Mouse (Mus musculus): ENCODE data around the gene Olfr976. TPM values are rescaled to one million over a fixed set of nuclear protein-coding genes. Genes with fewer than 3 reads are reported as not detected.
"Not testable (repeated sequence)": the region's sequence is repeated elsewhere in the genome, so short reads cannot be mapped to it uniquely, and the experiment has no call there.

The Olfr976 gene
- polyA plus RNA-seq (2014; fragmentation: Nextera tagmentation; extraction: Ambion mirVana), result not detected in 2 replicates

DNA sequence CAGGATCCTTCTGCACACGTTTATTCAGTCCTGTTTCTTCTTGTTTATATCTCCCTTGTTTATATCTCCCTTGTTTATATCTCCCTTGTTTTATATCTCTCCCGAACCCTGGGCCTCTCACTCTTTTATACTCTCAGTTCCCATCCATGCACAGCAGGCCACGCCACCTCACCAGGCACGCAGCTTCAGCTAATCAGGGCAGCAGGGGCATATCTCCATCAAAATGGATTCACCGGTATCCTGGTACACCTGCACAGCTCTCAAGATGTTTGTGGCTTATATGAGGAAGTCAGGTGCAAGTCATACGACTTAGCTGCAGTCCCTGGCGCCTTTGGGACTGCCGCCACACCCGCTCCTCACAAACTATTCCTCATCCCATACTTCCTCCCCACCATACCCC is at the start of gene Olfr976:
Olfr976 (minus strand) TSS at position 101 of the 400 bp plus-strand sequence.
- ATAC-seq (ENCODE audit: insufficient read depth); H3K27me3 ChIP-seq (ENCODE audit: insufficient read depth, low read length); H3K4me2 ChIP-seq; H3K9ac ChIP-seq; H3K4me1 ChIP-seq (ENCODE audit: insufficient read depth); H3K27ac ChIP-seq (ENCODE audit: low read depth); H3K36me3 ChIP-seq (ENCODE audit: insufficient read depth); DNase-seq; H3K9me3 ChIP-seq (ENCODE audit: low read depth, low read length); H3K4me3 ChIP-seq (ENCODE audit: low read depth, low read length): not testable (repeated sequence)
- 87% methylated on average over 6 of the region's 9 CpGs for WGBS

DNA sequence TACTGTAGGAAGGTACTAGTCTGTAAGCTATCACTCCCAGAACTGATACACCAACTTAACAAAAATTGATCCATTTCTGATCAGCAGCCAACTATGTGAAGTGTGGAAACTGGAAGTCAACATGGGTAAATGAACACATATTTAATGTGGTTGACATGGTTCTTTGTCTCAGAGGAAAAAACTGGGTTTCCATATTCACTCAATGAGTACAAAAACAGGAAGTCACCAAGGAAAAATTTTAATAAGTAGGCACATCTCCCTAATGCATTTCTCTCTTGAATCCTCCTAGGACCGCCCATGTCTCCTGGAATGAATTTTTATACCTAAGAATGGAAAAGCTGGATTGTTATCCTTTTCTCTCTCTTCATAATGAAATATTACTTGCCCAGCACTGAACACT is 48.5 kb upstream of the Olfr976 start, which contains the start of gene Olfr980:
Olfr980 (minus strand) TSS at position 101 of the 400 bp plus-strand sequence.
- H3K9ac ChIP-seq, result no peak within 1 kb of the TSS
- no peaks in the 10 kb centered on the region for H3K36me3 ChIP-seq (ENCODE audit: insufficient read depth)
- TF ChIP-seq CTCF (IDR thresholded peaks at IDR 0.05; ENCODE audit: low read depth), result no peak
- no peaks in the 10 kb centered on the region for H3K4me1 ChIP-seq (ENCODE audit: insufficient read depth)
- H3K4me2 ChIP-seq, result no peak within 1 kb of the TSS
- no peaks in the 10 kb centered on the region for H3K27me3 ChIP-seq (ENCODE audit: insufficient read depth, low read length)
- ATAC-seq (ENCODE audit: insufficient read depth) (no peak), DNase-seq (no peak)
- WGBS, result 72% methylated on average over 1 of the region's 1 CpGs
- H3K4me3 ChIP-seq (ENCODE audit: low read depth, low read length), result no peak within 1 kb of the TSS
- H3K9me3 ChIP-seq (ENCODE audit: low read depth, low read length), result no peaks in the 10 kb centered on the region
- H3K27ac ChIP-seq (ENCODE audit: low read depth), result no peak within 1 kb of the TSS

DNA sequence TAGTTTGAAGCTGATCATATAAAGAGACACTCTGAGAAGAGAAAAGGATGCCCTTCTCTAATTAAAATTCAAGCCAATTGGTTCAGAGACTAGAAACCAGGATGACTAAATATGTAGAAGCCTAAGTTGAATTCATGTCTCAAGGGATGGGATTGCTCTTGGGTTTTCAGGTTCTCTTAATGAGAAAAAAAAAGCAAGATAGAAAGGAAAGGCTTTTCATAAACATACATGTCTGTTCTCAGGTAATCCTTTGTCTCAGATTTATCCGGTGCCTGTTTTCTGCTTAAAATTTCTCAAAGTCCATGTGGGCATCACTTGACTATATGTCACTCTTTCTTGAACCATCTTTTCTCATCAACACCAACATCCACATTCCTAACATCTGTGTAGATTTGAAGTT is 42.4 kb upstream of the Olfr976 start, which contains the start of gene Olfr979:
Olfr979 (minus strand) TSS at position 101 of the 400 bp plus-strand sequence.
- Histone ChIP-seq H3K36me3 (ENCODE audit: insufficient read depth) (no peaks in the 10 kb centered on the region), H3K27ac (ENCODE audit: low read depth) (no peak within 1 kb of the TSS), H3K9ac (no peak within 1 kb of the TSS), H3K4me3 (ENCODE audit: low read depth, low read length) (no peak within 1 kb of the TSS), H3K4me2 (no peak within 1 kb of the TSS), H3K9me3 (ENCODE audit: low read depth, low read length) (no peaks in the 10 kb centered on the region), H3K27me3 (ENCODE audit: insufficient read depth, low read length) (no peaks in the 10 kb centered on the region), H3K4me1 (ENCODE audit: insufficient read depth) (no peaks in the 10 kb centered on the region)
- ATAC-seq (ENCODE audit: insufficient read depth) (no peak), DNase-seq (no peak)
- 89% methylated on average over 1 of the region's 1 CpGs for WGBS
- no peak for TF ChIP-seq CTCF (IDR thresholded peaks at IDR 0.05; ENCODE audit: low read depth)

DNA sequence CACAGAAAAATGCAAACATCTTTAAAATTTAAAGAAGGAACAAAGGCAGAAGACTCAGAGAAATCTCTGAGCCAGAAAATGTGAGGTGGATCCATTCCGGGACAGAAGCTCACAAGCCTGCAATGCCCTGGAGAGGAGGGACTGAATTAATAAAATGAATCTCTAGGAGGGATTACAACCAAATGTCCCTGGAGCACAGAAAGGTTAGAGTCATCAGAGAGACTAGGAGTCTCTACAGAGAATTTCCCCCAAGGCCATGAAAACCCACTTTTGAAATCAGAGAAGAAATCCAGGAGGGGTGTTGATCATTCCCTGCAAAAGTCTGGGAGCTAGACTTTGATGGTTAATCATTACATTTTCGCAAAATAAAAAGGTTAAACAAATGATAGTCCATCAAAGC is 30.9 kb upstream of the Olfr976 start, which contains the start of gene Olfr978:
Olfr978 (plus strand) TSS at position 301 of the 400 bp plus-strand sequence.
- Histone ChIP-seq H3K4me1 (ENCODE audit: insufficient read depth) (no peaks in the 10 kb centered on the region), H3K9ac (no peak within 1 kb of the TSS), H3K27ac (ENCODE audit: low read depth) (no peak within 1 kb of the TSS), H3K4me2 (no peak within 1 kb of the TSS), H3K9me3 (ENCODE audit: low read depth, low read length) (no peaks in the 10 kb centered on the region), H3K36me3 (ENCODE audit: insufficient read depth) (no peaks in the 10 kb centered on the region), H3K4me3 (ENCODE audit: low read depth, low read length) (no peak within 1 kb of the TSS), H3K27me3 (ENCODE audit: insufficient read depth, low read length) (no peaks in the 10 kb centered on the region)
- TF ChIP-seq CTCF (IDR thresholded peaks at IDR 0.05; ENCODE audit: low read depth), result no peak
- ATAC-seq (ENCODE audit: insufficient read depth) (no peak), DNase-seq (no peak)
- WGBS, result 79% methylated on average over 2 of the region's 2 CpGs

DNA sequence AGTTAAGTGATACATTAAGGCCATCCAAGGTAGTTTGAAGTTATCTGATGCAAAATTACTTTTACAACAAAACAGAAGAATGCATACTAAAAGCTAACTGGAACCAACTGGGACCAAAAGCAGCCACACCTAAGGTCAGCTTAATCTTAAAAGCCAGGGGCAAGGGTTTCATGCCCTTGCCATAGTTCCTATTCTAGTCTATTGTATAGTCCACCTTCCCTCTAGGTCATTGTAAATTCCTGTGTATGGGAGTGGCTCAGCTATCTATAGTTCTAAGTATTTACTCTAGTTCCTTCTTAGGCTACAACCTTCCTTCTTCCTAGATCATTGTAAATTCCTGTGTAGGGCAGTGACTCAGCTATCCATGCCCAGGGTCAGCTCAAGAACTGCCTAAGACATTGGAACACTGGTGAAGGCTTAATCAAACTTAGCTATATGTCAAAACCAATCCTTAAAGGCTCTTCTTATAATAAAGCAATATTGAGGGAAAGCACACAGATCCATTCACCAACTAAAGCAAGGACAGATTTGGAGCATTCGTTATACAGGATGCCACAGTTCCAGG is 15.7 kb upstream of the Olfr976 start:
- not testable (repeated sequence) for H3K4me2 ChIP-seq; H3K27ac ChIP-seq (ENCODE audit: low read depth); H3K27me3 ChIP-seq (ENCODE audit: insufficient read depth, low read length); H3K9me3 ChIP-seq (ENCODE audit: low read depth, low read length); H3K36me3 ChIP-seq (ENCODE audit: insufficient read depth); H3K4me3 ChIP-seq (ENCODE audit: low read depth, low read length); H3K9ac ChIP-seq; ATAC-seq (ENCODE audit: insufficient read depth); DNase-seq; H3K4me1 ChIP-seq (ENCODE audit: insufficient read depth)
- 81% methylated on average over 1 of the region's 1 CpGs for WGBS

DNA sequence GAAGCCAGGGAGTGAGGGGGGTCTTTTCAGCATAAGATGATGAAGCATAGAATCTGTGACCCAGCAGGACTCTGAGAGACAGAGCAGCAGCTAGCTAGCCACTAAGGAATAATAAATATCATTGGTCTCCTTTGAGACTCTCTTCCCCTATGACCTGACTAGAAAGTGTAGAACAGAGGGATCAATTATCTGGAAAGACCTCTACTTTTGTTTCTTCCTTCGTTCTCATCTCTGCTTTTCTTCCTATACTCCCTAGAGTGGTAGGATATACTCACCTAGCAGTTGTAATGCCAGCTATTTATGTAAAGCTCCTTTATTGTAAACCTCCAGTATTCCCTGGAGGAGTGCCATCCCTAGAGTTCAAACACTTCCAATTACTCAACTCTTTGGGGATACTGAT is 9.0 kb downstream of the Olfr976 start, which contains the start of gene Olfr975:
Olfr975 (minus strand) TSS at position 101 of the 400 bp plus-strand sequence.
- 52% methylated on average over 1 of the region's 1 CpGs for WGBS
- Histone ChIP-seq H3K9ac (no peak within 1 kb of the TSS), H3K36me3 (ENCODE audit: insufficient read depth) (no peaks in the 10 kb centered on the region), H3K27ac (ENCODE audit: low read depth) (no peak within 1 kb of the TSS), H3K9me3 (ENCODE audit: low read depth, low read length) (no peaks in the 10 kb centered on the region), H3K4me1 (ENCODE audit: insufficient read depth) (no peaks in the 10 kb centered on the region), H3K4me2 (no peak within 1 kb of the TSS), H3K4me3 (ENCODE audit: low read depth, low read length) (no peak within 1 kb of the TSS), H3K27me3 (ENCODE audit: insufficient read depth, low read length) (no peaks in the 10 kb centered on the region)
- no peak for TF ChIP-seq CTCF (IDR thresholded peaks at IDR 0.05; ENCODE audit: low read depth)
- ATAC-seq (ENCODE audit: insufficient read depth), result no peak
- DNase-seq, result no peak

DNA sequence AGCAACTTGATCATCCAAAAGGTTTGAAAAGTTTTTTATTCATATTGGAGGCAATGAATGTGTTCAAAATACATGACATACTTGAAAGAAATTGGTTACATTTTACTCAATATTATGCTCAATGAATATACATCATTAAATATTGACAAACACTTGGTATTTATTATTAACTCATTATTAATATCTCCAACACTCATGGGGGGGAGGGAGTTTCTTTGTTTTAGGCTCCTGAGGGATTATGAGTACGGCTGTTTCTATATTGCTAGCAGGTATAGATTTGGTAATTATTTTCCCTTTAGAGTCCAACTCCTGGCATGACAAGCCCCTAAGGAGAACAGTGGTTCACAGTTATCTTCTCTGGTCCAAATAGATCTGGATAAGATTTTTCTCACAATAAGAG is 23.7 kb downstream of the Olfr976 start, which contains the start of gene Olfr974:
Olfr974 (plus strand) TSS at position 301 of the 400 bp plus-strand sequence.
- Histone ChIP-seq H3K36me3 (ENCODE audit: insufficient read depth) (no peaks in the 10 kb centered on the region), H3K9me3 (ENCODE audit: low read depth, low read length) (no peaks in the 10 kb centered on the region; the same call in 1 of the 2 replicates), H3K27me3 (ENCODE audit: insufficient read depth, low read length) (no peaks in the 10 kb centered on the region), H3K4me2 (no peak within 1 kb of the TSS), H3K4me3 (ENCODE audit: low read depth, low read length) (no peak within 1 kb of the TSS), H3K4me1 (ENCODE audit: insufficient read depth) (no peaks in the 10 kb centered on the region), H3K9ac (no peak within 1 kb of the TSS), H3K27ac (ENCODE audit: low read depth) (no peak within 1 kb of the TSS)
- WGBS, result 81% methylated on average over 1 of the region's 1 CpGs
- ATAC-seq (ENCODE audit: insufficient read depth) (no peak), DNase-seq (no peak)
- no peak for TF ChIP-seq CTCF (IDR thresholded peaks at IDR 0.05; ENCODE audit: low read depth)

DNA sequence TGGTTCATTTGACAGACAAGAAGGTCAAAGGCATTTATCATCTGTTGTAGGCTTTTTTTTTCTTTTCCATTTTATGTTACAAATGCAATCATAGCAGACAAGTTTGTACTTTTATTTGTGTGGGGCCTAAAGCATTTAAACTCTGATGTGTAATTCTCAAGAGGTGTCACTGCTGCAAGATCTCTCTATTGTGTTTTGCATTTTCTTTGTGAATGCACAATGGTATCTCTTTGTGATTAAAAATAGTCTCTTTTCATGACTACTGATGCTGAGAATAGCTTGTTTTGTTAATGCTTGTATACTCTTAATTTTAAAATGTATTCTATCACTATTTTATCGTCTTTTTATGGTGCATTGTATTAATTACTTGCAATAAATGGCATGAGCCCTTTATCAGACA is 32.1 kb downstream of the Olfr976 start:
- not testable (repeated sequence) for H3K9me3 ChIP-seq (ENCODE audit: low read depth, low read length); H3K27ac ChIP-seq (ENCODE audit: low read depth); H3K4me1 ChIP-seq (ENCODE audit: insufficient read depth); H3K9ac ChIP-seq; H3K4me2 ChIP-seq; ATAC-seq (ENCODE audit: insufficient read depth); H3K27me3 ChIP-seq (ENCODE audit: insufficient read depth, low read length); H3K36me3 ChIP-seq (ENCODE audit: insufficient read depth); DNase-seq; H3K4me3 ChIP-seq (ENCODE audit: low read depth, low read length)
- 58% methylated on average over 1 of the region's 1 CpGs for WGBS

DNA sequence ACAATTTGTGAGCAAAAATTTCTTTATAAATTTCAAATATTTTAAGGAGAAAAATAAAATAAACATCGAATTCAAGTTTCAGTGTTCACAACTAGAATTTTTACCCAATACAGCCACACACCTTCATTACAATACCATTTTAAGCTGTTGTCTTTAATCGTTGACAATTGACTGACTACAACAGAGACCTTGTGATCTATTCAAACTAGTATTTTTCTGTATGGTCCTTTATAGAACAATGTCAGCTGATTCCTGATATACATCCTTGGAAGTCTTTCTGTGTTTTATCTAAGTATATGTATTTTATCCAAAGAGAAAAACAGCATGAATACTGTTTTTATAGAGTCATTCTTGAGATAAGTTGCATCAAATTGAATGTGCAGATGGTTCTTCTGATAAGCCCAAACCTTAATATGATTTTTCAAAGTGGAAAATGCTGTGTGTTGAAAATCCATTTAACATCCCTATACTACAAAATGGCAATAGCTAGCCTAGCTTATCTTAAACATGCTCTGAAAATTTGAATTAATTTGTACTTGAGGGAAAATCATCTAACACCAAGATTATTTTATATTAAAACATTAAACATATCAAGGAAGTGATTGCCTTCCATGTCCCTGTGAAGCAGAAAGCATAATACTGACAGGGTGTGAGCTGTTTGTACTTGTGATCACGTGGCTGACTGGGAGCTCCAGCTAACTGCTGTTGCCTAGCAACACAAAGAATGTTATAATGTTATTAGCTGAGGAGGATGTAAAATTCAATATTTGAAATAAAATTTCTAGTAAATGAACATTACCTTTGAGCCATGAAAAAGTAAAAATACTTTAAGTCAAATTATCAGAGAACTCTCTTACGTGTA is 32.7 kb downstream of the Olfr976 start:
- ATAC-seq (ENCODE audit: insufficient read depth), result not testable (repeated sequence)

More for the DNA sequence above, 32.7 kb downstream of the Olfr976 start:
- H3K36me3 ChIP-seq (ENCODE audit: insufficient read depth); H3K4me1 ChIP-seq (ENCODE audit: insufficient read depth); H3K9me3 ChIP-seq (ENCODE audit: low read depth, low read length); H3K4me3 ChIP-seq (ENCODE audit: low read depth, low read length); H3K27ac ChIP-seq (ENCODE audit: low read depth); DNase-seq; H3K9ac ChIP-seq; H3K27me3 ChIP-seq (ENCODE audit: insufficient read depth, low read length); H3K4me2 ChIP-seq: not testable (repeated sequence)
- no CpG with 5 or more reads among the region's 4 CpGs for WGBS

All from lung, embryonic 14.5 days (tissue).